Mouse (Mus musculus) spleen, adult 2 months (tissue): Measurements from ENCODE around the gene Ube2d2b.

Experiments
- CTCF ChIP-seq: fragments of 200-500 bp; IDR thresholded peaks from 2 replicates; pipeline ENCODE4 v1.5.1; 2011; ENCODE audit warnings: mild to moderate bottlenecking, inconsistent platforms; ENCODE audit not compliant: insufficient read depth, insufficient read length, insufficient replicate concordance; ENCODE audit errors: extremely low read depth
- POLR2A ChIP-seq: fragments of 200-500 bp; IDR thresholded peaks from 2 replicates; pipeline ENCODE4 v1.6.1; 2011; ENCODE audit warnings: low read depth, low read length, inconsistent platforms

DNA sequence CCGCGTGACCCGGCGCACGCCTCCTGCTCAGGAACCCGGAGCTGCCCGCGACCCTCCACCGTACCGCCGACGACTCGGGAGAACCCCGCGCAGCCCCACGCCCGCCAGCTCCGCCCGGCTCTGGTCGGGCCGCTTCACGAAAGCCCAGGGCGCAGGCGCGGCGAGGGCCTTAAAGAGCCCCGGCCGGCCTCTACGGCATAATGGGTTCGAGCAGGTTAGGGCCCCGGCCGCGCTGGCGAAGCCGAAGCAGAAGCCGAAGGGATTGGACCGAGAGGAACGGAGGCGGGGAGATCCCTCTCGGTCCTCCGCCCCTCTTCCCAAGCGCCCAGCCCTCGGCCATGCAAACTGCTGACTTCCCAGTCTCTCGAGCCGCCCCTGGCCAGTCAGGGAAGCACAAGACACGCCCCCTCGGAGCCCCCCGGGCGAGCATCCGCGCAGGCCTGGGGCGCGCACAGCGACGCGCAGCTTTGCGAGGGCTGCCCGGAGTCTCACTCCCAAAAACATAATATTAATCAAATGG, 39.1 kb downstream of the Ube2d2b start:
- TF ChIP-seq POLR2A (no peak), CTCF (no peak)
